Mouse (Mus musculus): Measurements from ENCODE around the gene Ankdd1a.

Gene Ankdd1a

DNA sequence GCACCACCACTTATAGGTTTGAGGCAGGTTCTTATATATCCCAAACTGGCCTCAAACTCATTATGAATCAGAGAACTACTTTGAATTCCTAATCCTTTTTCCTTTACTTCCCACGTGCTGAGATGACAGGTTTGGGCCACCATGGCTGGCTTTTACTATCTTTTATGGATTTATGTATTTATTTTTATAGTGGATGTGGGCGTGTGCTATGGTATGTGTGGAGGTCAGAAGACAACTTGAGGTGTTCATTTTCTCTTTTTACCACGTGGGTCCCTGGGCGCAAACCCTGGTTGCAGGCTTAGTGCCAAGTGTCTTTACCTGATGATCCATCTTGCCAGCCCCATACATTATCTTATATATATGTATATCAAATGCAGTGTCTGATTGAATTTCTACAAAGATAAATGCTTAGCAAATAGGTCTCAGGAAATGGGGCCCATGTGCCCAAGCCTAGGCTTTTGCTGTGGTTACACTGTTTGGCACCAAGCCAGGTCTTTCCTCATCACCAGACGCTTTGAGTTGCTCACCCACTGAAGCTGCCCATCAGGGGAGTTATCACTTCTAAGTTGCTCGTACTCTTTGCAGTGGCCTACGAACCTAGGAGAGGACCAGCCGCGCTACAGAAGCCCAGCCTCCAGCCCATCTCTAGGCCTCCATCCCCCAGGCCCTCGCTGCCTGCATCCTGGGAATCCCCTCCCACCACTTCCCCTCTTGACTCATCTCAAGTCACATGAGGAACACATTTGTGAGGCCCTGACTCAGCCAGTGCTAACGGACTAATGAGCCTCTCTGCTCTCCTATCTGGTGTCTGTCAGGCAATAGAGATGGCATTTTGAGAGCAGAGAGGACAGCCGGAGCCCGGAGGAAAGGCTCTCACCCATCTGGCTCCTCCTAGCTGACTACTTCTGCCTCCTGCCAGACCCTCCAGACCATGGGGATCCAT lies 21.4 kb upstream of the Ankdd1a start:
- peak; percentile 76 for DNase-seq

DNA sequence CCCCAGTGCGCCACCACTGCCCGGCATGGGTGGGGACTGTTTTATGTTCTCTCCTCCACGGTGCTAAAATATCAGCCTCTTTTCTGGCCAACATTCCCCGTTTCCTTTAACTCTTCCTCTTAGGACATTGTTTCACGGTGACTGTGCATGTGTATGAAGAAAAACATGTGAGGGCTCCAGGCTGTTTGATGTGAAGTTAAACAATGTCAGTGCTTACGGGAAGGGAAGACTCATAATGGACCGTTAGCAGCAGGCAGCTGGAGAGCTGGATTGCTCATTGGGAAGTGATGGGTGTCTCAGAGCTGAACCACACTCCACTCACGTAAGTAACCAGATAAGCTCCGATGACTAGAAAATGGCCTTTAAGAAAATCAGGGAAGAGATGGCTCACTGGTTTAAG lies 19.7 kb upstream of the Ankdd1a start:
- no peak for DNase-seq

DNA sequence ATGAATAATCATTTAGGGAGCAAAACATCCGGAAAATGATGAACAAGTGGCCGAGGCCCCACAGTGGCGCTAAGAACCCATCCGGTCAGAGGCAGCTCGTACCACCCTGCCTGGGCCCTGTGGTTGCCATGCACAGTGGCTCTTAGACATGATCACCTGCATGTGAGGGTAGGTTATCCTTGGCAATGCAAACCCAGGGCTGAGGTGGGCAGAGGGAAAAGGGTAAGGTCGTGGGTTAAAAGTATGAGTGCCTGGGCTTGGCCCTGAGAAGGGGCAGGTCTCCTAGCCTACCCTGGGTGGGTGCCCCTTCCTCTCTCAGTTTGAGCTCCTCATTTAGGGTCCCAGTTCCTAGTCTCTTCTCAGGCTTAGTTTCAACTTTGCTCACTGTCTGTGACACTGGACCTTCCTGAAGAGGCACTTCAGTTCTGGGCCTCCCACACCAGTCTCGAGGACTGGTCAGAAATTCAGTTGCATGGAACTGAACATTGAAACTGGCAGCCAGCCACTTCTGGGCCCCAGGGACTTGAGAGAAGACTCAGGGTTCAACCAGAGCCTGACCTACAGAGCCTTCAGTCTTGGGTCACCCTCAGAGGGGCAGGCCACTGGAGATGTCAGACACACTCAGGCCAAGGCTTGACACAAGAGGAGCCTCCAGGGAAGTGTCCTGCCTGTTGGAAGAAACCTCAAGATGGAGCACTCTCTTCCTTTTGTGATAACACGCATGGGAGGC lies 18.1 kb upstream of the Ankdd1a start:
- DNase-seq = no peak

DNA sequence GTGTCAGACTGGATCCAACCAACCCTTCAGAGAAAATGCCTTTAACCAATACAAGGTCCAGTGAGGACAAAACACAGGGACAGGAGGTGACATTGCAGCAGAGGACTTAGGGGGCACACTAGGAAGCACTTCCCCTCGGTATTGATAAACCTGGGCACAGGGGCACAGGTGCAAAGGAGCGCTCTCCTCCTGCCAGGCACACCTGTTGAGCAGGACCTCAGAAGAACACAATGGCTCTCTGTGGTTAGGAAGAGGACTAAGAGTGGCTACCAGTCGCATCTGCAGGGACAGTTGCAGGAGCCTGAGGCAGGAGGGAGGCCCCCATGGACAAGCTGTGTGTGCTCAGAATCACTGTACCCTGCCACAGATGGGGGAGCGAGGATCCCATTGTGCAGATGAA lies 16.5 kb upstream of the Ankdd1a start:
- peak; percentile 29 for DNase-seq

DNA sequence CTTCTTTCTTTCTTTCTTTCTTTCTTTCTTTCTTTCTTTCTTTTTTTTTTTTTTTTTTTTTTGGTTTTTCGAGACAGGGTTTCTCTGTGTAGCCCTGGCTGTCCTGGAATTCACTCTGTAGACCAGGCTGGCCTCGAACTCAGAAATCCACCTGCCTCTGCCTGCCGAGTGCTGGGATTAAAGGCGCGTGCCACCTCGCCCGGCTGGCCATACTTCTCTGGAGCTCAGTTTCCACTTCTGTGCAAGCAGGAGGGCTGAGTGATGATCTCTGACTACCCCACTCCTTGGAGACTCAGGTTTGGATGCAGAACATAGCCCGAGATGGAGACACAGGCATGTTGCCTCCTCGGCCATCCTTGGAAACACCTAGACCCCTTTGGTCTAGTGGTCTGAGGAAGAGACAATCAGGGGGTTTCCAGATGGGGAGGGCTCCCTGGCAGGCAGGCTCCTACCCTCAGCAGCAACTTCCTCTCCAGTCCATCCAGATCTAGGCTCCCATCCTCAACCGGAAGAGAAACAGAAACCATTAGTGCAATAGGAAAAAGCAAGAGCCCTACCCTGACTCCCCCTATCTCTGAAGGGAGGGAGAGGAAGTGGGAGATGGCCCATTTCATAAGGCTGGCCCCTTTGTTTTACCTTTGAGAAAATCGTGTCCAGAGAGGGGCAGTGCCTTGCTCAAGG lies 15.9 kb upstream of the Ankdd1a start:
- DNase-seq = peak; percentile 47

DNA sequence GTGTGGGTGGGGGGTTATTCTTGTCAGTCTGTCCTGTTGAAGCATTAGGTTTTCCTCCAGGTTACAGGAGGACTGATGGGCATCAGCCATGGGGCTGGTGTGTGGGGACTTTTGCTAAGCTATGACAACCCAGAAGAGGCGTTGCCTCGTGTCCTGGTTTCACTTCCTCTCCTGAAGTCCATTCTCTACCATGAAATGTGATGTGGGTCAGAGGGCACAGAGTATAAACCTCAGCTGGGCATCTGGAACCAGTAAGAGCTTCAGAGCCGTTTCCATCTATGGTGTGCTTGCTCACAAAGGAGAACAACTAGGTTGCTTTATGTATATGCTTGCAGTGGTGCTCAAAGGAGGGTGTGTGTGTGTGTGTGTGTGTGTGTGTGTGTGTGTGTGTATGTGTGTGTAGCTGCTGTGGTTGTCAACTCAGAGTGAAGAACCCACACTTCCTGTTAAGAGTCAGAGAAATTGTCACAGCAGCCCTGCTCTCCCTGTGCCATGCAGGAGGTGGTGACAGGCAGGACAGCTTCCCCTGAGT lies 15.3 kb upstream of the Ankdd1a start:
- DNase-seq = peak; percentile 75

DNA sequence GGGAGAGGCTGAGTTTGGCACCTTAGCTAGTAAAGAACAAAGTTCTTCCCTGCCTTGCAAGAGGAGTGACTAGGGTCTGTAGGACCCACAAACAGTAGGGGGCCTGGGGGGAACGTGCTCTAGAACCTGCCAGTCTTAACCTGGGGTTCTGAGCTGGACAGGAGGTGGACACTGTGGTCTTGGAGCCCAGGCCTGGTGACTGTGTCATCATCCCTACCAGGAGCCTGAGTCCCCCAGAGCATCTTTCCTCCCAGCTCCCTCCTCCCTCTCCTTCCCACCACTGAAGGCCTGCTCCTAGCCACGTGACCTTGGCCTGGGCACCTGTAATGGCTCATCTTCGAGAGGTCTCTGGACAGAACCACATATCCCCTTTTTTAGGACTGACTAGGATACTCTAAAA lies 14.1 kb upstream of the Ankdd1a start:
- no peak for DNase-seq

DNA sequence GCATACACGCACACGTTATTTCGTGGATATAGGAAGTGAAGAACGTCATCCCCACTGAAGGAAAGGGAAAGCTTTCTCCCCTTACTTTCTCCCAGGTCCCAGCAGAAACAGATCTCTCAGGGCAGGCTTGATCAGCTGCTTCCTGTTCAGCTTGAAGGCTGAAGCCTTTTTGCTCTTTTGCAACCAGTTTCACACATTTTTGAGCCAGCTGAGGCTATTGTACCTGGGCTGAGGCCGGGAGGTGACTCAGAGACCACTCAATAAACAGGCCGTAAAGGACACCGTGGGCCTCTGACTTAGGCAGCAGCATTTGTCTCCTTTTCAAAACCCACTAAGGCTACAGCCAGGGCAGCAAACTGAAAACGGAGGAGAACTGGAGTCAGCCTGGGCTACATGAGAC lies 13.0 kb upstream of the Ankdd1a start:
- no peak for DNase-seq

DNA sequence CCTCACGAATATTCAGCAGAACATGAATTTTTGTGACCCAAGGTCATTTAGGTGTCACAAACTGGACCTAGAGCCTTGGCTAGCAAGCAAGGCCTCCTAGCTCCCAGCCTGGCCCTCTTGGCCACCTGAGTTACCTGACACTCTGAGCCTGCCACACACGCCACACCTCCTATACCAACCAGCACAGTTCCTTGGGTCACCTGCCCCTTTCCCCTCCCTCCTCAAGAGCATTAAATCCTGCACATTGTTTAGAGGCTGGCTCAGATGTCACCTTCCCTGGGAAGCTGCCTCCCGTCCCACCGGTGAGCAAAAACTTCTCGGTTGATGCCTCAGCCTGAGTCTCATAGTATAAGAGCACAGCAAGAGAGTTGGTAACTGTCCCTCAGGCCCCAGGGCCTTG lies 11.3 kb upstream of the Ankdd1a start:
- no peak for DNase-seq

DNA sequence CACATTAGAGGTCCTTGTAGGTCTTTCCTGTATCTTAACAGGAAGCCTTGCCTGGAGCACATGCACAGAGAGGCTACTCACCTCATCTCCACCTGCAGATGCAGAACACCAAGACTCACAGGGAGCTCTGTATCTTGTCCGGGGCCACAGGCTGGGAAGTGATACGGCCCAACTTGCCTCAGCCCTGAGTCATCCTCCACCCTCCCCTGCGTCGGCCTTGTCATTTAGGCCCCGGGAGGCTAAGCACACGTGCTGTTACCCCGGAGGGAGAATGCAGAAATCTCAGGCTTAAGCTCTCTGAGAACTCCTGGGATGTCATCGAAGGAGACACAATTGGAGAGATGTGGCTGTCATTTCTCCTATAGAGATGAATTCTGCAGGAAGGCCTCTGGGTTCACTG lies 9.7 kb upstream of the Ankdd1a start:
- DNase-seq = no peak

DNA sequence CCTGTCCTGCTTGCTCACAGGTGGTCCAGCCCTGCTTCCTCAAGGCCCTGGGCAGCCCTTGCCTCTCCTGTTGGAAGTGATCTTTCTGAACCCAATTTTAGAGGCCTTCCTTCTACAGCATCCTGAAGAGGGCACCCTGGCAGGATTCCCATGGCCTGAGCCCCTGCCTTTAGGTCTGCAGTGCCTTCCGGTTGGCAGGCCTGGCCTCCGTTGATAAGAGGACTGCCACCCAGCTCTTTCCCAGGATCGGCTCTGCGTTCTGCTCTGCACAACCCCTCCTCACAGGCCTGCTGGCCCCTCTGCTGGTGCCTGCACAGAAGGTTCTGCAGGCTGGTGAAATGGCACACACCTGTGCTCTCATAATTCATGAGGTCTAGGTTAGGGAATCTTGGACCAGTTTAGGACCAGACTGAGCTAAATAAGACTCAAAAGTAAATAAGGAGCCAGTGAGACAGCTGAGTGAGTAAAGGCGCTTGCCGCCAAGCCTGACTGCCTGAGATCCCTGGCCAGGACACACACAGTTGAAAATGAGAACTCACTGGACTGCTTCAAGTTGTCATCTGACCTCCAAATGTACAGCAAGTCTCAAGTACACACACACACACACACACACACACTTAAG lies 8.5 kb upstream of the Ankdd1a start:
- no peak for DNase-seq

DNA sequence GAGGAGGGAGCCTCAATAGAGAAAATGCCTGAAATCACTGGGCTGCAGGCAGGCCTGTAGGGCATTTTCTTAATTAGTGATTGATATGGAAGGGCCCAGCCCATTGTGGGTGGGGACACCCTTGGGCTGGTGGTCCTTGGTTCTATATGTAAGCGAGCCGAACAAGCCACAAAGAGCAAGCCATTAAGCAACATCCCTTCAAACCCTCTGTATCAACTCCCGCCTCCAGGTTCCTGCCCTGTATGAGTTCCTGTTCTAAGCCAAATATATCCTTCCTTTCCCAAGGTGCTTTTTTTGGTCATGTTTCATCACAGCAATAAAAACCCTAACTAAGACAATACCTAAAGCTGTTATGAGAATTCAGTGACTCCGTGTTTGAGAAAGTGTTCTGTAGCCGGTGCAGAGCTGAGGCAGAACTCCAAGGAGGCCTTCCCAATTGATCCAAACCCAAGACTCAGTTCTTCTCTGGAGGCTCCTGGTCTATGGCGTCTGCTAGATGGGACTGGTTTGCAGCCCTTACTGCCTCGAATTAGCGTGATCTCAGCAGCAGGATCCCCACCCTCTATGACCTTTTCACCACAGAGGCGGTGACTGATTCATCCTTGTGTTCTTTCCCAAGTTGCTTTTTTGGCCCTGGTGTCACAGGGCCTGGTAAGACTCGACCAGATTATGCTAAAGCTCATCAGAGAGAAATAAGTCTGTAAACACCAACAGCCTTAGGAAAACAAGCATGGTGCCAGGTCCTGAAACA lies 5.6 kb upstream of the Ankdd1a start:
- no peak for DNase-seq

DNA sequence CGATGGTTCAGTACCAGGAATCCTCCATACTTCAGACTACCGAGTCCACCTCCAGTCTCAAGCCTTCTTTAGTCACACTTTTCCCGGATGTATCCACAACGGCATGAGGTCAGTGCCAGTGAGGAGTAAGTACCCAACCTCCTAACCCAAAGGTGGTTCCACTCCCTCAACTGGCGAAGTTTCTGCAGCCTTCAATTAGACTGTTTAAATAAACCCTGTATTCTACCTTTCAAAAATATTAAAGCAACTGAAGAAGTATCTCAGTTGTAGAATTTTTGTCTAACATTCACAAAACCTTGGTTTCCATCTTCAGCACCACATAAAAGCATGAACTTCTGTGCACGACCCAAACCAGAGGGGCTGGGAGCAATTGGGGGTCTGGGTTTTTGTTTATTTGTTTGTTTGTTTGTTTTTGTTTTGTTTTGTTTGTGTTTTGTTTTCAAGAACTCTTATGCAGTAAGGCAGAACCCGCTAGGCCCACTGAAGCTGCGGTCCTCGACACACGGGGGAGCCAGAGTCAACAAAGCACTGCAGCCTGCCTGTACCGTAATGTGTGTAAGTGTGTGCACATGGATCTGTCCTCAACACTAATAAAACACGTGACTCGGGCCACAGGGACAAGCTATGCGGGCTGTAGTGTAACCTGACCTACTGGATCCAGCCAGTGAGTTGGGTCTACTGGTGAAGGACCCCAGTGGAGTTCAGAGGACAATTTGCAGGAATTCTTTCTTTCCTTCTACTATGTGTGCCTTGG lies 3.8 kb upstream of the Ankdd1a start:
- DNase-seq = peak; percentile 83

DNA sequence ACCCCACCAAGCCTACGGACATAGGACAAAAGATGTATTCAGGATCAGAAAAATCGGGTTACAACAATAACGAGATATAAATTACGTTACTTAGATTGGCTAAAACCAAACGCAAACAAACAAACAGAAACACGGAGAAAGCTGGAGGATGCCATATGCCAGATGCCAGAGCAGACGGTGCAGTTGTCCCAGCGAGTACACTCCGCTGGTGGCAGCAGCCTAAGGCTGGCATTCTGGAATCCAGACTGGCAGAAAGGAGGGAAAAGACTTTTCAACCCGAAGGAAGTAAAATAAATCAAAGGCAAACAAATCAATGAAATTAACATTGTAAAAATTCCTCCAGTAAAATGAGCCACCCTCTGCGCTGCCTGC lies 498 bp upstream of the Ankdd1a start:
- DNase-seq = no peak

DNA sequence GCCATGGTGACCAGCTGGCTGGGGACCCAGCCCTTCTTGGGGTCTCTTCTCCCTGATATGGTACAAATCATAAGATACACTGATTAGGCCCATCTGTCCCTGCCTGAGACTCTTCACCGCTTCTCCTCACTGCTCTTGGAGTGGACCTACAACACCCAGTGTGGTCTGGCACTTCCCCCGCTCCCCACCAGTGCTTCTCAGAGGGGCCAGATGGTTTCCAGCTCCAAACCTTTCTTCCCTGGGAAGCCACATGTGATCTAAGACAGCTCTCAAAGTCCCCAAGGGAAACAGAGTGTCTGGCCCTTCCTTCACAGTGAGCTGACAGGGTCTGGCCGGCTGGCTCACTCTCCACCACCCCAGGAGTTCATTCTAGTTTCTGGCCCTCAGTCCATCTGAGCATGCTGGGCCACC lies 5.1 kb downstream of the Ankdd1a start:
- no peak for DNase-seq

DNA sequence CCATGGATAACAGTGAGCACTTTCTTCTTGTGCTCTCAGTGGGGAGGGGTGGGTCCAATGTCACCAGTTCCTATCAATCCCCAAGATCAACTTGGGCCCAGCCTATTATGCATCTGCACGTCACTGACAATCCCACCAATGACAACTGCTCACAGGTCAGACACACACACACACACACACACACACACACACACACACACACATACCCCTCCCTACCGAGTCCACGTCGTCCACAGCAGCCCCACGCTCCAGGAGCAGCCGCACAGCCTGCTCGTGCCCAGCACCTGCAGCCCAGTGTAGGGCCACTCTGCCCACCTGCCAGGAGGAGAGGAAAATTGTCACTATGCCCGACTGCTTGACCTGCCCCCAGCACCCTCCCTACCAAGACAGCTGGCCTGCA lies 5.6 kb downstream of the Ankdd1a start:
- no peak for DNase-seq

DNA sequence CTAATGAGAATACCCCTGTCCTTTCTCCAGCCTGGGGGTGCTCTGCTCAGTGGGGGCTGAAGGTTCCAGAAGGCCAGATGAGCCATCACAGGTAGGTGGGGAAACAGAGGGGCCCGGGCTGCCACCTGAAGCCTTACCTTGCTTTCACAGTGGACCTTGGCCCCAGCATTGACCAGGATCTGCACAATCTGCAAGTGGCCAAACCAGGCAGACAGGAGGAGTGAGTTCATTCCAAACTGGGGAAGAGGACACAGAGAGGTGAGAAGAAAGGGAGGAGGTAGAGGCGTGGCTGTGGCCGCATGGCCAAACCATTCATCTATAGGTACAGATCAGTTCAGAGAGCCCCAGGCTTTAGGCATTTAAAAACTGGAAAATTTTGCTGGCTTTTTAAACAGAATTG lies 7.5 kb downstream of the Ankdd1a start:
- no peak for DNase-seq

DNA sequence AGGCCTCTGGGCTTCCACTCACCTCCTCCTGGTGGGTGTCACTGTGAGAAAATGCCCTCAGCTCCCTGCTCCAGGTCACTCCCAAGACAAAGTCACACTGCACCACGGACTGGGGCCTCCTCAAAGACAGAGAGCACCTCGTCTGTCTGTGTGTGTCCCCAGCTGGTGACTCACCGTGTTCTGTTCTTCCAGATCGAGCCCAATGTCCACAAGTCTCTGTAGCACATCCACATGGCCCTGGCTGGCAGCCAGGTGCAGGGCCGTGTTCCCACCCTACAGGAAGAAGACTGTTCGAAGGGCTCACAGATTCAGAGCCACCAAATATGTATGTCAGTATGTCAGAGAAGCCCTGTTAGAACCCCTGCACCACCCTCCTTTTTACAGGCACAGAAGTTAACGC lies 11.5 kb downstream of the Ankdd1a start:
- DNase-seq = peak; percentile 23

DNA sequence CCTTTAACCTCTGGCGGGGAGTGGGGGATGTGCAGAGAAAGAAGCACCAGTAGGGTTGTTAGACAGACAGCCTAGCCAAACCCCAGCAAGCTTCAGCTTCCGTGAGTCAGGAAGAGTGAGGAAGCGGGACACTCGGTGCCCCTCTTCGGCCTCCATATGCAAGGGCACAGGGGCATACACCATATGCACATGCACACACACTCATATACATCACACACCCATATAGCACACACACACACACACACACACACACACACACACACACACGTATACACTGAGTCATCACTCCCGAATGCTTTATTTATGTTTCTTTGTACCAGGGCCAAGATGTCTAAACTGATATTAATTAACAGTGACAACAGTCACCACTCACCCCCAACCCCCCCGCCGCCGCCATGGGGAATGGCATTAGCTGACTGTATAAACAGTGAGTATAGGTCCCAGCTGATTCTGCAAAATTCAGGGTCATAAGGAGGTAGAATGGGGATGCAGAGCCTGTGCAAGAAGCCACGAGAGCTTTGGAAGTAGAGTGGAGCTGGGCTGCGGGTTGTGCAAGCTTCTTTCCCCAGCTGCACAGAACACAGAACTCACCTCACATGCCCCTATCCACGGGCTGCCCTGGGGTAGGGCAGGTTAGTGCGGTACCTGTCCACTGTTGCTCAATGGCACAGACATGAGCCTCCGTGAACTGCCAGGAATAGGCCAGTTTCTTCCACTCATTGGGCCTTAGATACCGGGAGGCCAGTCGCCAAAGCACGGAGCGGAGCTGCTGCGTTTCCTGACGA lies 17.1 kb downstream of the Ankdd1a start:
- no peak for DNase-seq

DNA sequence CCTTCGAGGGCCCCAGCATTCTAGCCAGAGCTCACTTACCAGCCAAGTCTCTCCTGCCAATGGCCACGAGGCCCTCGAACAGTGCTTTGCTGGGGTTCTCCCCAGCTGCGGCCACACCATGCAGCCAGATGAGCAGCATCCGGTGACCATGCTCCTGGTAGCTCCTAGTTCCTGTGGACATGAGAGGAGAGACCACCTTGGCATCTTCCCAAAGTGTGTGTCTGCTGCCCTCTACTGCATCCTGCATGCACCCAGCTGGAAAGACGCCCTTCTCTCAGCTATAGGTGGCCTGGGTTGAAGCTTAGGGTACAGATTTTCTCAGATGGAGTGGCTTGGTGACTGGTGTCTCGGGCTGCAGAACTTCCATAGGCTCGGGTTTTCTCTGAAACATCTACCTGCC lies 17.8 kb downstream of the Ankdd1a start:
- DNase-seq = peak; percentile 13

DNA sequence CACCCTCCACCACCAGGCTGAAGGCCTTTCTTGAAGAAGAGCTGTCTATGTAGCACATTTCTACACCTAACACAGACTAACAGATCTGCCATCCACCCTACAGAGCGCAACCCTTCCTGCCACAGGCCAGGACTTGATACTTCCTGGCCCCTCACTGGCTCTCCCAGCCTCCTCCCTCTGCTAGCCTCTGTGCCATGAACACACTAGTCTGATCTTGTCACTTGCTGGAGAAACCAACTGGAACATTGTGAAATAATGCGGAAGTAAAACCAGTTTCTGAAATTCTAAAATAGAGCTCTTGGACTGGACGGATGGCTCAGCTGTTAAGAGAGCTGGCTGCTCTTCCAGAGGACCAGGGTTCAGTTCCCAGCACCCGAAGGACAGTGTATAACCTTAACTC lies 27.1 kb downstream of the Ankdd1a start:
- DNase-seq = no peak
